Mouse (Mus musculus) kidney, adult 2 months (tissue): ENCODE measurements at regions not wholly inside any gene's neighbourhood (a gene's known extent, or its start where the extent isn't known, plus 50 kb on each side); places are given as distances from the start of the nearest gene placed in this dataset.

Source experiments
- CTCF ChIP-seq: fragments of 200-500 bp; conservative IDR thresholded peaks from 2 replicates; pipeline ENCODE4 v1.5.1; 2011; ENCODE audit warnings: low read depth, mild to moderate bottlenecking, control low read depth, low read length, moderate library complexity, mixed read lengths; ENCODE audit not compliant: insufficient read depth, insufficient read length
- POLR2A ChIP-seq: fragments of 200-500 bp; IDR thresholded peaks from one replicate; pipeline ENCODE4 v1.6.1; 2011; ENCODE audit warnings: low read depth, low read length, control low read depth

- TF ChIP-seq POLR2A = no peak
- TF ChIP-seq CTCF = no peak
Observed at GRCm38 (mm10) chr16:25052917-25053343, 233.7 kb upstream of the Tprg start.
